Mouse (Mus musculus): ENCODE results near the gene Trim14. TPM values are rescaled to one million over a fixed set of nuclear protein-coding genes. Genes with fewer than 3 reads are reported as not detected.

Trim14 gene
- polyA plus RNA-seq, 1 experiment = 0.14 TPM

GRCm38 (mm10) chr4:46539167-46539566, 3.2 kb upstream of the Trim14 start:
- no peaks in the 10 kb centered on the region for H3K36me3 ChIP-seq (ENCODE audit: control insufficient read depth, insufficient read depth)
- TF ChIP-seq POLR2AphosphoS2 (IDR thresholded peaks at IDR 0.05; ENCODE audit: insufficient read length, low read depth) (no peak), E2F4 (IDR thresholded peaks at IDR 0.05; ENCODE audit: insufficient read depth) (no peak), USF1 (IDR thresholded peaks at IDR 0.05; ENCODE audit: low read depth) (no peak), MYOG (IDR thresholded peaks at IDR 0.05; ENCODE audit: control insufficient read depth in 1 of 3, insufficient read depth in 1 of 3, insufficient read length in 2 of 3, low read depth in 2 of 3) (no peak)
- no peak overlapping the region for H3K4me3 ChIP-seq
- no peak overlapping the region for H3K4me2 ChIP-seq (ENCODE audit: low read depth)
- peaks cover 31% of the 10 kb centered on the region for H3K27me3 ChIP-seq (ENCODE audit: control insufficient read depth, insufficient read depth, insufficient read length)
- no peaks in the 10 kb centered on the region for H3K79me2 ChIP-seq (ENCODE audit: control insufficient read depth, insufficient read depth)
- H3ac ChIP-seq (ENCODE audit: control insufficient read depth, insufficient read length) = no peak overlapping the region

- Histone ChIP-seq H3K79me2 (ENCODE audit: control insufficient read depth, insufficient read depth) (no peaks in the 10 kb centered on the region), H3K27me3 (ENCODE audit: control insufficient read depth, insufficient read depth, insufficient read length) (peaks cover 27% of the 10 kb centered on the region), H3K36me3 (ENCODE audit: control insufficient read depth, insufficient read depth) (no peaks in the 10 kb centered on the region), H3K4me2 (ENCODE audit: low read depth) (peak overlapping the region; percentile 58), H3ac (ENCODE audit: control insufficient read depth, insufficient read length) (no peak overlapping the region), H3K4me3 (no peak overlapping the region)
- TF ChIP-seq MAX (IDR thresholded peaks at IDR 0.05; ENCODE audit: low read depth) = no peak
- TF ChIP-seq MYOD1 (IDR thresholded peaks at IDR 0.05; ENCODE audit: control insufficient read depth in 1 of 3, insufficient read length in 2 of 3, low read depth in 2 of 3) = no peak
- TF ChIP-seq REST (IDR thresholded peaks at IDR 0.05; ENCODE audit: insufficient read depth, insufficient read length) = no peak
- no peak for TF ChIP-seq TCF3 (IDR thresholded peaks at IDR 0.05; ENCODE audit: insufficient read length, low read depth)
- TF ChIP-seq MYOG (IDR thresholded peaks at IDR 0.05; ENCODE audit: control insufficient read depth in 1 of 3, insufficient read depth in 1 of 3, insufficient read length in 2 of 3, low read depth in 2 of 3) = no peak
- TF ChIP-seq CEBPB (IDR thresholded peaks at IDR 0.05; ENCODE audit: insufficient read depth, poor library complexity, severe bottlenecking) = no peak
- no peak for TF ChIP-seq TCF12 (IDR thresholded peaks at IDR 0.05; ENCODE audit: insufficient read depth, poor library complexity, severe bottlenecking)
- TF ChIP-seq USF1 (IDR thresholded peaks at IDR 0.05; ENCODE audit: low read depth) = no peak
- no peak for TF ChIP-seq POLR2A (IDR thresholded peaks at IDR 0.05; ENCODE audit: insufficient read length, low read depth)
Observed at GRCm38 (mm10) chr4:46535094-46535830, 679 bp downstream of the Trim14 start.

- Histone ChIP-seq H3K4me3 (no peak overlapping the region), H3K36me3 (ENCODE audit: control insufficient read depth, insufficient read depth) (no peaks in the 10 kb centered on the region), H3K27me3 (ENCODE audit: control insufficient read depth, insufficient read depth, insufficient read length) (peaks cover 19% of the 10 kb centered on the region), H3K79me2 (ENCODE audit: control insufficient read depth, insufficient read depth) (no peaks in the 10 kb centered on the region), H3ac (ENCODE audit: control insufficient read depth, insufficient read length) (no peak overlapping the region), H3K4me2 (ENCODE audit: low read depth) (no peak overlapping the region)
- no peak for TF ChIP-seq USF1 (IDR thresholded peaks at IDR 0.05; ENCODE audit: low read depth)
- TF ChIP-seq MAX (IDR thresholded peaks at IDR 0.05; ENCODE audit: low read depth) = no peak
- TF ChIP-seq TCF3 (IDR thresholded peaks at IDR 0.05; ENCODE audit: insufficient read length, low read depth) = no peak
- no peak for TF ChIP-seq TCF12 (IDR thresholded peaks at IDR 0.05; ENCODE audit: insufficient read depth, poor library complexity, severe bottlenecking)
- no peak for TF ChIP-seq POLR2AphosphoS2 (IDR thresholded peaks at IDR 0.05; ENCODE audit: insufficient read length, low read depth)
Observed at GRCm38 (mm10) chr4:46533934-46534720, 1.8 kb downstream of the Trim14 start.

GRCm38 (mm10) chr4:46532926-46533325, 3.0 kb downstream of the Trim14 start:
- Histone ChIP-seq H3K36me3 (ENCODE audit: control insufficient read depth, insufficient read depth) (no peaks in the 10 kb centered on the region), H3K4me3 (no peak overlapping the region), H3K4me2 (ENCODE audit: low read depth) (no peak overlapping the region), H3K27me3 (ENCODE audit: control insufficient read depth, insufficient read depth, insufficient read length) (peaks cover 19% of the 10 kb centered on the region), H3K79me2 (ENCODE audit: control insufficient read depth, insufficient read depth) (no peaks in the 10 kb centered on the region), H3ac (ENCODE audit: control insufficient read depth, insufficient read length) (no peak overlapping the region)
- TF ChIP-seq USF1 (IDR thresholded peaks at IDR 0.05; ENCODE audit: low read depth) (no peak), MYOG (IDR thresholded peaks at IDR 0.05; ENCODE audit: control insufficient read depth in 1 of 3, insufficient read depth in 1 of 3, insufficient read length in 2 of 3, low read depth in 2 of 3) (no peak), TCF3 (IDR thresholded peaks at IDR 0.05; ENCODE audit: insufficient read length, low read depth) (no peak), CEBPB (IDR thresholded peaks at IDR 0.05; ENCODE audit: insufficient read depth, poor library complexity, severe bottlenecking) (no peak), SRF (IDR thresholded peaks at IDR 0.05; ENCODE audit: control insufficient read depth, insufficient read length, low read depth) (no peak), E2F4 (IDR thresholded peaks at IDR 0.05; ENCODE audit: insufficient read depth) (no peak), TCF12 (IDR thresholded peaks at IDR 0.05; ENCODE audit: insufficient read depth, poor library complexity, severe bottlenecking) (no peak), POLR2A (IDR thresholded peaks at IDR 0.05; ENCODE audit: insufficient read length, low read depth) (no peak), REST (IDR thresholded peaks at IDR 0.05; ENCODE audit: insufficient read depth, insufficient read length) (no peak), MYOD1 (IDR thresholded peaks at IDR 0.05; ENCODE audit: control insufficient read depth in 1 of 3, insufficient read length in 2 of 3, low read depth in 2 of 3) (no peak), MAX (IDR thresholded peaks at IDR 0.05; ENCODE audit: low read depth) (no peak), POLR2AphosphoS2 (IDR thresholded peaks at IDR 0.05; ENCODE audit: insufficient read length, low read depth) (no peak)

- Histone ChIP-seq H3ac (ENCODE audit: control insufficient read depth, insufficient read length) (no peak overlapping the region), H3K4me2 (ENCODE audit: low read depth) (no peak overlapping the region), H3K4me3 (no peak overlapping the region), H3K36me3 (ENCODE audit: control insufficient read depth, insufficient read depth) (no peaks in the 10 kb centered on the region), H3K79me2 (ENCODE audit: control insufficient read depth, insufficient read depth) (no peaks in the 10 kb centered on the region), H3K27me3 (ENCODE audit: control insufficient read depth, insufficient read depth, insufficient read length) (peaks cover 19% of the 10 kb centered on the region)
- TF ChIP-seq MYOG (IDR thresholded peaks at IDR 0.05; ENCODE audit: control insufficient read depth in 1 of 3, insufficient read depth in 1 of 3, insufficient read length in 2 of 3, low read depth in 2 of 3) (no peak), REST (IDR thresholded peaks at IDR 0.05; ENCODE audit: insufficient read depth, insufficient read length) (no peak), E2F4 (IDR thresholded peaks at IDR 0.05; ENCODE audit: insufficient read depth) (no peak), USF1 (IDR thresholded peaks at IDR 0.05; ENCODE audit: low read depth) (no peak), TCF3 (IDR thresholded peaks at IDR 0.05; ENCODE audit: insufficient read length, low read depth) (no peak), TCF12 (IDR thresholded peaks at IDR 0.05; ENCODE audit: insufficient read depth, poor library complexity, severe bottlenecking) (no peak), SRF (IDR thresholded peaks at IDR 0.05; ENCODE audit: control insufficient read depth, insufficient read length, low read depth) (no peak), POLR2A (IDR thresholded peaks at IDR 0.05; ENCODE audit: insufficient read length, low read depth) (no peak)
Observed at GRCm38 (mm10) chr4:46532511-46532910, 3.4 kb downstream of the Trim14 start.
